Mouse (Mus musculus) lung, embryonic 14.5 days (tissue): Measurements from ENCODE around the gene Ldlrad3. TPM values are rescaled to one million over a fixed set of nuclear protein-coding genes. Genes with fewer than 3 reads are reported as not detected.

Experiments
- ATAC-seq: fragments of 200-750 bp; cut with Nextera tagmentation; 2 replicates; pipeline ENCODE4 v1.8.0; 2017; ENCODE audit warnings: mild to moderate bottlenecking, moderate TSS enrichment, moderate library complexity; ENCODE audit not compliant: insufficient read depth
- DNase-seq: peaks from one replicate; pipeline ENCODE4 v3.0.0-alpha.2; 2015
- H3K27ac ChIP-seq: fragments of 300-500 bp; sonication (generic); 2 replicates; pipeline ENCODE4 v1.5.1; 2014; ENCODE audit warnings: low read depth, mild to moderate bottlenecking, moderate library complexity
- H3K27me3 ChIP-seq: fragments of 300-500 bp; sonication (generic); 2 replicates; pipeline ENCODE4 v1.6.1; 2014; ENCODE audit warnings: low read length, control low read depth; ENCODE audit not compliant: insufficient read depth
- H3K36me3 ChIP-seq: fragments of 300-500 bp; sonication (generic); 2 replicates; pipeline ENCODE4 v1.6.1; 2014; ENCODE audit warnings: control low read depth; ENCODE audit not compliant: insufficient read depth
- H3K4me1 ChIP-seq: fragments of 300-500 bp; sonication (generic); 2 replicates; pipeline ENCODE4 v1.6.1; 2014; ENCODE audit warnings: antibody characterized with exemption, control low read depth; ENCODE audit not compliant: insufficient read depth
- H3K4me2 ChIP-seq: fragments of 300-500 bp; sonication (generic); 2 replicates; pipeline ENCODE4 v1.6.1; 2014; ENCODE audit warnings: mild to moderate bottlenecking
- H3K4me3 ChIP-seq: fragments of 300-500 bp; sonication (generic); 2 replicates; pipeline ENCODE4 v1.5.1; 2014; ENCODE audit warnings: low read depth, low read length
- H3K9ac ChIP-seq: fragments of 300-500 bp; sonication (generic); 2 replicates; pipeline ENCODE4 v1.6.1; 2014
- H3K9me3 ChIP-seq: fragments of 300-500 bp; sonication (generic); 2 replicates; pipeline ENCODE4 v1.6.1; 2016; ENCODE audit warnings: low read depth, low read length, control low read depth
- CTCF ChIP-seq: IDR thresholded peaks from 2 replicates; pipeline ENCODE4 v1.5.1; 2016; ENCODE audit warnings: antibody characterized with exemption, low read depth
- WGBS: fragments of 180-500 bp; shearing (Covaris S2); extraction: QIAGEN DNeasy Blood & Tissue Kit; methylation state at CpG from one replicate; pipeline ENCODE4 v1.1.7; 2014; 5-methylcytosine and 5-hydroxymethylcytosine counted together
- polyA plus RNA-seq: library from polyadenylated mRNA; unstranded; fragments of >200 nt; fragmentation: Nextera tagmentation; extraction: Ambion mirVana; gene quantifications from 2 replicates; pipeline ENCODE4 v1.2.1, GENCODE M21; 2014

Gene Ldlrad3
- polyA plus RNA-seq, 1 experiment from 2014 or later: 60.4 TPM

DNA sequence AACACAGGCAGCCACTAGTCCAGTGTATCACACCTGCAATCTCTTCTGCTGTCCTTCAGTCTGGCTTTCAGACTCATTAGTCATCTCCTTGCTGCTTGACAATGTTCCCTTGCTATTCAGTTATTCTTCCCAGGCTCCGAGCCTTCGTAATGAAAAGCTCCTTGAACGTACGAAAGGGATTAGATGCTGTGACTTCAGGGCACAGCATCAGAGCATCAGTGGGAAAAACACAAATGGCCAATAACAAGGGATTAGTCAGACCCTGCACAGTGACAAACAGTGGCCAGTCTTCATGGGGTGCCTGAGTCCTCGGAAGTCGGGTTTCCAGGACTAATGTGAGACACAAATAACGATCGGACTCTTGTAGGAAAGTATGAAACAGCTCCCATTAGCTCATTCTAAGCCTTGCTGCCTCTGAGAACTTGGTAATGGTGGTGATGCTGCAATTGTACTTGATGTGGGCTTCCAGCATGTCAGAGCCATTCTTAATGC is 205.7 kb downstream of the Ldlrad3 start:
- DNase-seq (no peak), ATAC-seq (no peak)
- Histone ChIP-seq H3K9ac (no peak overlapping the region), H3K27ac (no peak overlapping the region), H3K4me3 (no peak overlapping the region), H3K4me2 (no peak overlapping the region), H3K4me1 (peaks cover 27% of the 10 kb centered on the region), H3K27me3 (no peaks in the 10 kb centered on the region), H3K9me3 (no peaks in the 10 kb centered on the region), H3K36me3 (no peaks in the 10 kb centered on the region)
- WGBS: 90% methylated on average over 8 of the region's 8 CpGs
- TF ChIP-seq CTCF: no peak

DNA sequence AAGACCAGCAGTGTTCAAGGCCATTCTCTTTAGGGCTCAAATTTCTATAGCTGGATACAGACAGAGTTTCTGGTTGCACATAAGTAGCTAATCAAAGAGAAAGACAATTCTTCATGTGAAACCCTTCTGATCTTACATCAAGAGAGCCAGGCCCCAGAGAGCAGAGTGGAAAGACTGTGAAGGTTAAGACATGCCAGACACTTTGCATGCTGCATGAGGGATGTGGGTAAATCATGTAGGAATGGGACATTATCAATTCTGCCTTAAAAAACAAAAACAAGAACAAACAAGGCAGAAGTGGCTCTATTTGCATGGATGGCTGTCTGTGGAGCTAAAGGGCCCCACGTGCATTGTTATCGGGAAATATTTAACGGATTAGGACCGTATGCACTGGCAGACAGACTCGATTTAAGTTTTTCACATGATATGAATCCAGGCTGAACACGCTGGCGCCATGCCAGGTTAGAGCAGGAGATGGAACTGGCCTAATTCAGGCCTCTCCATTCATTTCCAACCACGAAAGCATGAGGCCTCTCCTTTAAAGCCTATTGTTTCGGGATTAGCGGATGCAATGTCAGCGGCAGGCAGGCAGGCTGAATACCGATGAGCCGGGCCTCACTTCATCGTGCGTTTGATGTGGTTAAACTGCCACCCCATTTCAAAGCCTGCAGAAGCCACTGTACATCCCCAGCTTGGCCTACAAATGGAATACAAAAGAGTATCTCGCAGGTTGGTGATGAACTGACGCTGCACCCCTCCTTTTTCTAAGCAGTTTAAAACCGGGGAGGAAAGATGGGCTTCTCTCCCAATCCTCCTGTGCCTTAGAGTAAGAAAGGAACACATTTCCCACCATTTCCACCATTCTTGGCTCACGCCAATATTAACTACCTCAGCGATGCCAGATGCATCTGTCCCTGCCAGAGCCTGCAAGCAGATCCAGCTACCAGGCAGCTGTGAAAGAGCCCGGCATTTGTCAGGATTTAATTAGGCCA is 207.4 kb downstream of the Ldlrad3 start:
- WGBS: 25% methylated on average over 21 of the region's 21 CpGs
- Histone ChIP-seq H3K27ac (no peak overlapping the region), H3K9ac (no peak overlapping the region)

DNA sequence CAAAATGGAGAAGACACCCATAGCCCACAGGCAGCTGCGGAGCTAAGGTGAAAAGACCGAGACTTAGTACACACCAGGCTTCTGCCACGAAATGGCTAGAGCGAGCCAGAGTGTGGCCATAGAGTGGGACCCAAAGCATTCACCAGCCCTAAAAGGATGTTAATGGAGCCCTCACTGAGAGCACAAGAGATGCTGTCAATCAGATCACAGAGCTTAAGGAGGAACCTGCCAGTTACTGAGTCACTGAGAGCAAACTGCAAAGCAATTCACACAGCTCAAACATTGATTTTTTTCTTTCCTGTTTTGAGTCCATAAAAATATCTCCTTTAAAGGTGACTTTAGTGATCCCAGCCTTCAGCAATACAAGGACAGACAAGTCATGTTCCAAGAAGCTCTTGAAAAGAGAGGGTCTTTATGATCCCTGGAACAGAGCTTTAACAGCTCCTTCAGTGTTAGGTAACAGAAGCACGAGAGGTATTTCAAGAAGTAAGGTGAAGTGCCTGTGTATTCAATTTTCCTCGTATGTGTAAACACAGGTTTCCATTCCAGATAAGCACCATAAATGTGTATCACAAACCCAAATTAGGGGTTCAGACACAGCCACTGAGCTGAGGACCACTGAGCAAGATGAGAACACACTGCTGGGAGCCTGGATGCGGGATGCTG is 209.7 kb downstream of the Ldlrad3 start:
- Histone ChIP-seq H3K4me1 (peaks cover 5% of the 10 kb centered on the region; the same call in 1 of the 2 replicates), H3K4me2 (no peak overlapping the region), H3K27me3 (no peaks in the 10 kb centered on the region), H3K9me3 (no peaks in the 10 kb centered on the region), H3K4me3 (no peak overlapping the region), H3K27ac (no peak overlapping the region), H3K36me3 (no peaks in the 10 kb centered on the region), H3K9ac (no peak overlapping the region)
- 63% methylated on average over 7 of the region's 7 CpGs for WGBS
- ATAC-seq (0 out of 2 replicates have a peak, but pooled peaks have one; percentile 10), DNase-seq (no peak)
- no peak for TF ChIP-seq CTCF

More for the DNA sequence above, 207.4 kb downstream of the Ldlrad3 start:
- Histone ChIP-seq H3K27me3 (no peaks in the 10 kb centered on the region), H3K4me3 (no peak overlapping the region), H3K4me1 (peaks cover 22% of the 10 kb centered on the region), H3K4me2 (no peak overlapping the region), H3K36me3 (no peaks in the 10 kb centered on the region), H3K9me3 (no peaks in the 10 kb centered on the region)
- no peak for TF ChIP-seq CTCF
- peak; percentile 84 for DNase-seq
- peak; percentile 25; the same call in 1 of the 2 replicates for ATAC-seq

DNA sequence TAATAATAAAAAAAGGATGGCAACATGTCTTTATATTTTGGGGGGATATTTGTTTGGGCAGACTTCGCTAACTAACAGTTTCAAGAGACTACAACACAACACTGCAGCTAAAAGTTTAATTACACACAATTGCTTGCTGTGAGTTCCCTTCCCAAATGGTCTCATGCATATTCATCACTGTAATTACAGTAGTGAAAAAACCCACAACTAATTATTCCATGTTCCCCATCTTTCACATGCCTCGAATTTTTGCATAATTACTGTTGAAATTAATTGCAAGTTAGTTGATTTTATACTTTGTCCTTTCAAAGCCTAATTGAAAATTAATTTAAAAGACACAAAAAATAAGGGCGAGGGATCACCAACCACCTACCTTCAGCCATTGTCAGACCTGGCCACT is 212.4 kb downstream of the Ldlrad3 start:
- no peak overlapping the region for H3K4me3 ChIP-seq
- ATAC-seq: no peak
- H3K4me1 ChIP-seq: no peaks in the 10 kb centered on the region
- no peak for TF ChIP-seq CTCF
- DNase-seq: no peak
- no peaks in the 10 kb centered on the region for H3K27me3 ChIP-seq
- 88% methylated on average over 3 of the region's 3 CpGs for WGBS
- no peak overlapping the region for H3K27ac ChIP-seq
- H3K9me3 ChIP-seq: no peaks in the 10 kb centered on the region
- no peaks in the 10 kb centered on the region for H3K36me3 ChIP-seq
- no peak overlapping the region for H3K4me2 ChIP-seq
- H3K9ac ChIP-seq: no peak overlapping the region

DNA sequence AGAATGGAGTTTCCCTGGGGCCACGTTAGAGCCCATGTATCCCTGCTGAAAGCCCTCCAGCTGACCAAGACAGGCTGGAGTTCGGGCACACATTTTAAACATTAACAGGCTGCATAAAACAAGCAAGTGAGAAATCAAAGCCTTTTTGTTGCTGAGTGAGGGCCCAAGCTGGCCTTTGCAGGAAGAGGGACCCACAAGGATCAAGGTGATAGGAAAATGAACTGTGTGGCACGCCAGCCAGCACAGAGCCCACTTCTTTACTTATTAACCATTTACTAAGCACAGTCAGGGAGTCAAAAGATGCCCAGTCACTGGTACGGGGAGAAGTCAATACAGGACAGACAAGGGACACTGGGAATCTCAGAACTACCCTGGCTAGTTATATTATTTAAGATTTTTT is 218.6 kb downstream of the Ldlrad3 start:
- Histone ChIP-seq H3K36me3 (no peaks in the 10 kb centered on the region), H3K9me3 (no peaks in the 10 kb centered on the region), H3K27ac (peak overlapping the region; percentile 33), H3K9ac (no peak overlapping the region), H3K4me1 (peaks cover 16% of the 10 kb centered on the region), H3K27me3 (no peaks in the 10 kb centered on the region), H3K4me2 (no peak overlapping the region), H3K4me3 (no peak overlapping the region)
- DNase-seq (no peak), ATAC-seq (no peak)
- 24% methylated on average over 4 of the region's 4 CpGs for WGBS
- no peak for TF ChIP-seq CTCF

DNA sequence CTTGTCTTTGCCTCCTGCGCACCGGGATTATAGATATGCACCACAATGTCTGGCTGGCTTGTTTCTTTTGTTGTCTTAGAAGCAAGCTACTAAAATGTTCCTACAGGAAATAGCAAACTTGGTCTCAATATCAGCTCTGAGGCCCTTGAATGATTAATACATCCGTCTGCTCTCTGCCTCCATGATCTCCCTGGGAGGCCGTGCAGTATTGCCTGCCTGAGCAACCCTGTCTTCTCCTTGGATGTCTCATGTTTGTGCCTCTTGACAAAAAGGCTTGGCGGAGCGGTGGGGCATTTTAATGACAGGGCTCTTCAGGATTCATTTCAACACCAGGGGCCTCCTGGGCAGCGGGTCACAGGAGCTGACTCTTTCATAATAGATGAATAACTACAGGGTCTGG is 219.0 kb downstream of the Ldlrad3 start:
- H3K4me2 ChIP-seq: no peak overlapping the region
- peaks cover 16% of the 10 kb centered on the region for H3K4me1 ChIP-seq
- WGBS: 46% methylated on average over 7 of the region's 7 CpGs
- no peaks in the 10 kb centered on the region for H3K9me3 ChIP-seq
- no peak overlapping the region for H3K4me3 ChIP-seq
- no peaks in the 10 kb centered on the region for H3K27me3 ChIP-seq
- DNase-seq: peak; percentile 22
- no peak overlapping the region for H3K9ac ChIP-seq
- H3K27ac ChIP-seq: peak overlapping the region; percentile 33
- H3K36me3 ChIP-seq: no peaks in the 10 kb centered on the region
- ATAC-seq: no peak
- TF ChIP-seq CTCF: no peak

DNA sequence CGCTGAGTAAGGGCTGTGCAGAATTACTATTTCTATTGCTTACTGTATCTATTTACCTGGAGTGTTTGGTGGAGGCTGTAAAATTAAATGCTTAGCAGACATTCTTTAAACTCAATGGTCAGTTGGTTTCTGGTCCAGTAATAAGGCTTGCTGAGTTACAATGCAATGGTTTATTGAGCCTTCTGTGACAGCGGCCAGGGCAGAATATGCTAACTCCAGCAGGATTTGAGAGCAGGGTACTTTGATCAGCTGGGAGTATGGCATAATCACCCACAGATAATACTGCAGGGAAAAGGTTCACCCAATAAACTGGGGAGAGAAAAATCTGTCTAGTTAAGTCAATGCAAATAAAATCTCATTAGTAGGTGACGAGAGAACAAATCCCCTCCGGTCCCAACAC is 220.2 kb downstream of the Ldlrad3 start:
- 66% methylated on average over 4 of the region's 4 CpGs for WGBS
- H3K27me3 ChIP-seq: no peaks in the 10 kb centered on the region
- TF ChIP-seq CTCF: no peak
- peaks cover 21% of the 10 kb centered on the region for H3K4me1 ChIP-seq
- H3K9me3 ChIP-seq: no peaks in the 10 kb centered on the region
- ATAC-seq (no peak), DNase-seq (no peak)
- H3K27ac ChIP-seq: no peak overlapping the region
- H3K36me3 ChIP-seq: no peaks in the 10 kb centered on the region
- H3K4me2 ChIP-seq: no peak overlapping the region
- no peak overlapping the region for H3K4me3 ChIP-seq
- H3K9ac ChIP-seq: no peak overlapping the region
